Mouse (Mus musculus): ENCODE measurements around the gene Ptp4a2. TPM values are rescaled to one million over a fixed set of nuclear protein-coding genes. Genes with fewer than 3 reads are reported as not detected.
"Not testable (repeated sequence)": the region's sequence is repeated elsewhere in the genome, so short reads cannot be mapped to it uniquely, and the experiment has no call there.

Ptp4a2 gene
- total RNA-seq, 2 experiments from 2014 or later = 572 to 625 TPM

DNA sequence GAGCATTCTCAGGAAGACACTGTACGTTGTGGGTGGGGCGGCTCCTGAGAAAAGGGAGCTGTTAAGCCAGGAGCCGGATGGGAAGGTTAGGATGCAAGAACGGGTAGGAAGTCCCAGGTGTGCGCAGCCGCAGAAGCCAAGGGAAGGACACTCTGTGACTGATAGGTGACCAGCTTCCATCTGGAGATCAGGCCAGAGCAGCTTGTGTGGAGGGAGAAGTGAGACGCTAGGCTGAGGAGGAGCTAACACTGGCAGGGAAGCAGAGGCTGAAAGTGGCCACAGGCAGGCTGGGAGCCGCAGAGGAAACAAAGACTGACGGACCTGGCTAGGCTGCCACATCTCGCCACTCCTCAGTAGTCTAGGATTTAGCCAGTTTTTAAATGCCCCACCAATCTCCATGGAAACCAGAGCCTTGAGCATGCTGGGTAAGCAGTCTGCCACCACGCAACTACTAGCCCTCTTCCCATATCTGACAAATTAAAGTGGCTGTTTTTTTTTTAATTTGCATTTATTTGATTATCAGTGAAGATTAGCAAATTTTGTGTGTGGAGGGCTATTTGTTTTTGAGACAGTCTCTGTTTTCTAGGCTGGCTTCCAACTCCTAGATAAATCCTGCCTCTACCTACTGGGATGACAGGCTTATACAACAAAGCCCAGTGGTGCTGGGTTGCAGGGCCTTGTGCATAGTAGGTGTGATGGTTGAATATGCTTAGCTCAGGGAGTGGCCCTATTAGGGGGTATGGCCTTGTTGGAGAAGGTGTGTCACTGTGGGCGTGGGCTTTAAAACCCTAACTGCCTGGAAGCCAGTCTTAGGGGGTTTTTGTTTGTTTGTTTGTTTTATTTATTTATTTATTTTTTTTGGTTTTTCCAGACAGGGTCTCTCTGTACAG is 73.3 kb downstream of the Ptp4a2 start:
- no peak for DNase-seq

GRCm38 (mm10) chr4:129889661-129890060 is 78.6 kb downstream of the Ptp4a2 start:
- no peak for DNase-seq

DNA sequence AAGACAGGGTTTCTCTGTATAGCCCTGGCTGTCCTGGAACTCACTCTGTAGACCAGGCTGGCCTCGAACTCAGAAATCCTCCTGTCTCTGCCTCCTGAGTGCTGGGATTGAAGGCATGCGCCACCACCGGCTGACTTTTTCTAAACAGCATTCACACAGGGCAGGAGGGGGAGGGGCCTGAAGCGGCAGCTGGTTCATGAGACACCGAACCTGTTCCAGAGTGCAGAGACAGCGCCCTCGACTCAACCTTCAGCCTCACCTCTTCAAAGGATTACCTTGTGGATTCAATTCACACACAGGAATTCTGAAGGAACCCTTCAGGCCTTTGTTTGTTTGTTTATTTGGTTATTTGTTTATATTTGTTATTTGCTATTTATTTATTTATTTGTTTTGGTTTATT is 79.1 kb downstream of the Ptp4a2 start:
- DNase-seq = no peak

- no peak for DNase-seq
Observed at GRCm38 (mm10) chr4:129894861-129895260, 83.8 kb downstream of the Ptp4a2 start.

- not testable (repeated sequence) for DNase-seq
Observed at GRCm38 (mm10) chr4:129898815-129899214, 87.8 kb downstream of the Ptp4a2 start.

Small RNA genes lying within 50 kb of the gene (microRNA-seq; reads per million reads assigned to microRNA genes)
- gene Gm28017 = 0 reads per million in 2 experiments

Other genes with a start within 250 kb of the Ptp4a2 start
- under 1 TPM in 1 of 2 experiments, not detected in 1; 0.59 TPM for gene Lck, start 237.6 kb upstream of the Ptp4a2 start, total RNA-seq (2021)
- gene Fam167b, start 232.7 kb upstream of the Ptp4a2 start, total RNA-seq (2021) = 1 to 10 TPM in 1 of 2 experiments, under 1 TPM in 1; 0.80 to 1.3 TPM
- 100 to 1,000 TPM; 149 to 151 TPM for gene Eif3i, start 210.6 kb upstream of the Ptp4a2 start, total RNA-seq (2021)
- 10 to 100 TPM; 42.3 to 47.0 TPM for gene Tmem234, start 210.6 kb upstream of the Ptp4a2 start, total RNA-seq (2021)
- 1 to 10 TPM in 1 of 2 experiments, under 1 TPM in 1; 0.61 to 2.6 TPM for gene Dcdc2b, start 197.0 kb upstream of the Ptp4a2 start, total RNA-seq (2021)
- gene Iqcc, start 192.1 kb upstream of the Ptp4a2 start, total RNA-seq (2021) = 10 to 100 TPM; 12.7 to 14.6 TPM
- gene Ccdc28b, start 187.3 kb upstream of the Ptp4a2 start, total RNA-seq (2021) = 10 to 100 TPM; 59.5 to 60.6 TPM
- 10 to 100 TPM; 31.6 to 37.5 TPM for gene Txlna, start 170.2 kb upstream of the Ptp4a2 start, total RNA-seq (2021)
- 10 to 100 TPM; 56.4 to 63.3 TPM for gene Kpna6, start 138.5 kb upstream of the Ptp4a2 start, total RNA-seq (2021)
- gene Tmem39b, start 114.4 kb upstream of the Ptp4a2 start, total RNA-seq (2021) = 1 to 10 TPM; 3.7 to 6.7 TPM
- gene Khdrbs1, start 68.9 kb upstream of the Ptp4a2 start, total RNA-seq (2021) = 10 to 100 TPM; 47.0 to 58.8 TPM
- gene Spocd1, start 118.0 kb downstream of the Ptp4a2 start, total RNA-seq (2021) = not detected
- 1 to 10 TPM; 2.5 to 2.6 TPM for gene Adgrb2, start 173.7 kb downstream of the Ptp4a2 start, total RNA-seq (2021)
- gene Col16a1, start 236.6 kb downstream of the Ptp4a2 start, total RNA-seq (2021) = 10 to 100 TPM; 61.7 to 92.4 TPM

All from gastrocnemius, postnatal 10 days (tissue).